Mouse (Mus musculus) CD4-positive, CD25-positive, alpha-beta regulatory T cell, adult 9 weeks (primary cell): ENCODE results near the gene Gm20826. TPM values are rescaled to one million over a fixed set of nuclear protein-coding genes. Genes with fewer than 3 reads are reported as not detected.

Experiments used
- polyA plus RNA-seq: library from polyadenylated mRNA; unstranded; fragments of 100-300 nt; shearing (Covaris generic); gene quantifications from one replicate; pipeline ENCODE4 v1.2.1, GENCODE M21; 2017

The Gm20826 gene
- not detected for polyA plus RNA-seq

GRCm38 (mm10) chrY:7638389-7638788, at the start of gene Gm20826:
TSS of gene Gm20826 (minus strand) at chrY:7638489.

Other genes starting within 250 kb of the Gm20826 start
- not detected for gene Gm21788, start 233.5 kb downstream of the Gm20826 start, polyA plus RNA-seq
- gene Gm28576, start 84.5 kb upstream of the Gm20826 start, polyA plus RNA-seq: not detected